Mouse (Mus musculus): Measurements from ENCODE around the gene Ptpn5. TPM values are rescaled to one million over a fixed set of nuclear protein-coding genes. Genes with fewer than 3 reads are reported as not detected.

Gene Ptpn5
- 2.1 and 2.3 TPM in 2 replicates for polyA plus RNA-seq (2014; fragmentation: Nextera tagmentation; extraction: Ambion mirVana)

DNA sequence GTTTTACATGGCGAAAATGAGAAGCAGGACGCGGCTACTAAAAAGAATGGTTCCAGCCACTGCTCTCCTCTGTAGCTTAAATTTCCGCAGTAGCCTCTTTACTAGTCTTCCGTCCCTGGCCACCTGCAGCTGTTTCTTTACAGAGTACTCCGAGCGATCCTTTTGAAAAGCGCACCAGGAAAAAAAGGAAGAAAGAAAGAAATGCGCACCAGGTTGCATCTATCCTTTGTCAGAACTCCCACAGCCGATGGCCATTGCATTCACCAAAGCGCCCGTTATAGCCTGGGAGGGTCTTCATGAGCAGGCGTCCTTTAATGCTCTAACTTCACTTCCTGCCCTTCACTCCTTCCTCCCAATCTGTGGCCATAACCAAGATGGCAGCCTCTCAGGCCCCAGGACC, at the start of gene Ptpn5:
Ptpn5 (minus strand) TSS at position 354 of the 400 bp plus-strand sequence.
- DNase-seq (ENCODE audit: low spot score) (no peak), ATAC-seq (replicated peaks; ENCODE audit: low FRiP score, low TSS enrichment, low read depth) (no peak)
- WGBS = 14% methylated on average over 13 of the region's 13 CpGs
- H3K27ac ChIP-seq (ENCODE audit: low read depth) = no peak within 1 kb of the TSS
- peak within 1 kb of the TSS; percentile 51 for H3K4me3 ChIP-seq (ENCODE audit: low read depth, low read length)
- no peaks in the 10 kb centered on the region for H3K9me3 ChIP-seq (ENCODE audit: control insufficient read depth, low read length)
- peaks cover 5% of the 10 kb centered on the region for H3K4me1 ChIP-seq (replicated peaks; ENCODE audit: control insufficient read depth, insufficient read depth, low read length)
- H3K9ac ChIP-seq (ENCODE audit: low read length) = peak within 1 kb of the TSS; percentile 45; the same call in 1 of the 2 replicates
- peaks cover 56% of the 10 kb centered on the region for H3K27me3 ChIP-seq (replicated peaks; ENCODE audit: control insufficient read depth, insufficient read depth, low read length)
- peak within 1 kb of the TSS; percentile 100 for H3K4me2 ChIP-seq (ENCODE audit: low read length)
- H3K36me3 ChIP-seq (ENCODE audit: control insufficient read depth, insufficient read depth, low read length) = no peaks in the 10 kb centered on the region

DNA sequence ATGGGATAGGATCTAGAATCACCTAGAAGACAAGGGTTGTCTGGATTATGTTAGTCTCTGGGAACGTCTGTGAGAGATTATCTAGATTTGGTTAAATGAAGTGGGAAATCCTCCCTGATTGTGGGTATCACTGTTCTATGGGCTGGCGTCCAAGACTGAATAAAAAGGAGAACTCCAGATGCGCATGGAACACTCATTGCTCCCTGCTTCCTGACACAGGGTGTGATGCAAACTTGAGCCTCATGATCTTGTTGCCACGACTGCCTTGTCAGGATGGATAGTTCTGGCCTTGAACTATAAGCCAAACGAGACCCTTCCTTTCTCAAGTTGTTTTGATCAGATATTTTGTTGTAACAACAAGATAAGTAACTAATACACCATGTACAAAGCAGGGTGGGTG, 37.3 kb upstream of the Ptpn5 start:
- ATAC-seq (replicated peaks; ENCODE audit: low FRiP score, low TSS enrichment, low read depth) (no peak), DNase-seq (ENCODE audit: low spot score) (peak; percentile 15)
- Histone ChIP-seq H3K4me2 (ENCODE audit: low read length) (no peak overlapping the region), H3K4me3 (ENCODE audit: low read depth, low read length) (no peak overlapping the region), H3K27me3 (replicated peaks; ENCODE audit: control insufficient read depth, insufficient read depth, low read length) (no peaks in the 10 kb centered on the region), H3K27ac (ENCODE audit: low read depth) (no peak overlapping the region), H3K9ac (ENCODE audit: low read length) (no peak overlapping the region), H3K9me3 (ENCODE audit: control insufficient read depth, low read length) (no peaks in the 10 kb centered on the region), H3K4me1 (replicated peaks; ENCODE audit: control insufficient read depth, insufficient read depth, low read length) (no peaks in the 10 kb centered on the region), H3K36me3 (ENCODE audit: control insufficient read depth, insufficient read depth, low read length) (no peaks in the 10 kb centered on the region)
- 74% methylated on average over 5 of the region's 5 CpGs for WGBS

DNA sequence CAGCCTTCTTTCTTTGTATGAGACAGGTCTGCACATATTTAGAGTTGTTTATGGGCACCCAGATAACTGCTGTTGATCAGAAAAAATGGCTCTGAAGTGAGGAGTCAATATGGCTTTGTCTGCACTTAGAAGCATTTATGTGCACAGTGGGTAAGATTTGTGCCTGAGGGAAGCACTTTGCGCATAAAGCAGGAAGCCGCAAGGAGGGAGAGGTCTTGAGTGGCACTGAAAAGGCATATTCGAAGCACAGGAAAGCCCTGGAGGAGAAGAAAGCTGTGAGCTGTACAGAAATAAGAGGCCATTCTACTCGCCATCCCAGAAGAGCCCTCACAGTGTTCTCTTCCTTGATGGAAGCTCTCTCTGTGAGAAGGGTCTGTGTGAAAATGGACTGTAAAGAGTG, 31.5 kb upstream of the Ptpn5 start:
- Histone ChIP-seq H3K9me3 (ENCODE audit: control insufficient read depth, low read length) (no peaks in the 10 kb centered on the region), H3K4me2 (ENCODE audit: low read length) (no peak overlapping the region), H3K36me3 (ENCODE audit: control insufficient read depth, insufficient read depth, low read length) (no peaks in the 10 kb centered on the region), H3K27me3 (replicated peaks; ENCODE audit: control insufficient read depth, insufficient read depth, low read length) (no peaks in the 10 kb centered on the region), H3K4me3 (ENCODE audit: low read depth, low read length) (no peak overlapping the region), H3K27ac (ENCODE audit: low read depth) (no peak overlapping the region), H3K9ac (ENCODE audit: low read length) (no peak overlapping the region), H3K4me1 (replicated peaks; ENCODE audit: control insufficient read depth, insufficient read depth, low read length) (no peaks in the 10 kb centered on the region)
- WGBS = 73% methylated on average over 4 of the region's 4 CpGs
- no peak for ATAC-seq (replicated peaks; ENCODE audit: low FRiP score, low TSS enrichment, low read depth)
- DNase-seq (ENCODE audit: low spot score) = peak; percentile 25

DNA sequence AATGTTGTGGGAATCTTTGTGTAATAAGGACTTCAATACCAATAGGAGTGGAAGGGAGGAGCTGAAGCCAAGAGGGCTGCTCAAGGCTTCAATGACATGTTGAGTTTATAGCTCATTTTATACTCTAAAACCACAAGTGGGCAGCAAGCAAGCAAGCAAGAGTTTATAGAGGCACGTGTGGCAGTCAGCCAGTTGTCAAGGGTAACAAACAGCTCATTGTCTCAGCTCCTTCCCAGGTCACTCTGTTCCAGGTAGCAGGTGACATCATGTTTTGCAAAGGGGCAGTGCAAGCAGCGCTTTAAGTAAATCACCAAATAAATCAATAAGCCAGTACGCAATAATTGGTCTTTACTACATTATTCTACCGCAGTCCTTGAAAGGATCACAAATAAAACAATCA, 29.7 kb upstream of the Ptpn5 start:
- Histone ChIP-seq H3K4me2 (ENCODE audit: low read length) (no peak overlapping the region), H3K36me3 (ENCODE audit: control insufficient read depth, insufficient read depth, low read length) (no peaks in the 10 kb centered on the region), H3K9ac (ENCODE audit: low read length) (no peak overlapping the region), H3K4me3 (ENCODE audit: low read depth, low read length) (no peak overlapping the region), H3K27me3 (replicated peaks; ENCODE audit: control insufficient read depth, insufficient read depth, low read length) (no peaks in the 10 kb centered on the region), H3K27ac (ENCODE audit: low read depth) (no peak overlapping the region), H3K9me3 (ENCODE audit: control insufficient read depth, low read length) (no peaks in the 10 kb centered on the region), H3K4me1 (replicated peaks; ENCODE audit: control insufficient read depth, insufficient read depth, low read length) (no peaks in the 10 kb centered on the region)
- 0 out of 2 replicates have a peak, but pooled peaks have one; percentile 43 for ATAC-seq (replicated peaks; ENCODE audit: low FRiP score, low TSS enrichment, low read depth)
- peak; percentile 47 for DNase-seq (ENCODE audit: low spot score)
- 67% methylated on average over 4 of the region's 4 CpGs for WGBS

DNA sequence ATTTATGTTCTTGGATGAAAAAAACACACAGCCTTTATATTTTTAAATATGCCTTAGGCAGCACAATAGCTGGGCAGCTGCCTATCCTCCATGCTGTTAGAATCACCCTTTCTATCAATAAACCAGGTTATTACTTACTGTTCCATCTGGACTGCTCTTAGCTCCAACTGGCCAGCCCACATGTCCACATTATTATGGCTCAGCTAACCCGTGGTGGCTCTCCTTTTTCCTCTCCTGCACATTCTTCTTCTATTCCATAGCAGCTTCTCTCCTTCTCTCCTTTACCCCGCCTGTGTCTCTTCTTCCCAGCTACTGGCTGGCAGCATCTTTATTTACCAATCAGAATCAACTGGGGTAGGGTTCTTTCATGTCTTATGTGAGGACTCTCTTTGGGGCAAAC, 25.0 kb upstream of the Ptpn5 start:
- no peaks in the 10 kb centered on the region for H3K27me3 ChIP-seq (replicated peaks; ENCODE audit: control insufficient read depth, insufficient read depth, low read length)
- no peak overlapping the region for H3K4me3 ChIP-seq (ENCODE audit: low read depth, low read length)
- H3K36me3 ChIP-seq (ENCODE audit: control insufficient read depth, insufficient read depth, low read length) = no peaks in the 10 kb centered on the region
- no peaks in the 10 kb centered on the region for H3K9me3 ChIP-seq (ENCODE audit: control insufficient read depth, low read length)
- ATAC-seq (replicated peaks; ENCODE audit: low FRiP score, low TSS enrichment, low read depth) = no peak
- no peaks in the 10 kb centered on the region for H3K4me1 ChIP-seq (replicated peaks; ENCODE audit: control insufficient read depth, insufficient read depth, low read length)
- peak; percentile 9 for DNase-seq (ENCODE audit: low spot score)
- no peak overlapping the region for H3K9ac ChIP-seq (ENCODE audit: low read length)
- H3K4me2 ChIP-seq (ENCODE audit: low read length) = no peak overlapping the region
- WGBS = 52% methylated on average over 2 of the region's 2 CpGs
- H3K27ac ChIP-seq (ENCODE audit: low read depth) = no peak overlapping the region

DNA sequence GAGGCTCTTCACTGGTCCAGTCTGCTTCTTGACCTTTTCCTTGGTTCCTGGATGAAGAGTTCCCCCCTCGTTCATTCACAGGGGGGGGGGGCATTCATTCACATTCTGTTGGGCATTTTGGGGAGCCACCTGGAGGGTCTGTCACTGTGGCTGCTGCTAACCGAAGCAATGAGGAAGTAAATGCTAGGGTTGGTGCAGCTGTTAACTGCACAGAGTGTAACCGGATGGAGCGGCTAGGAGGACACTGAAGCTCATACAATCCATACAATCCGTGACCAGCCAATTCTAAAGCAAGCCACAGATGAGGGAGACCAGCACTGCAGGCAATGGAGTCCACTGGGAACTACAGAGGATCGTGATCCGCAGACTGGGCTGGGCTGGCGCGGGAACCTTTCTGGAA, 24.3 kb upstream of the Ptpn5 start:
- Histone ChIP-seq H3K9ac (ENCODE audit: low read length) (no peak overlapping the region), H3K36me3 (ENCODE audit: control insufficient read depth, insufficient read depth, low read length) (no peaks in the 10 kb centered on the region), H3K27ac (ENCODE audit: low read depth) (no peak overlapping the region), H3K4me3 (ENCODE audit: low read depth, low read length) (no peak overlapping the region), H3K4me2 (ENCODE audit: low read length) (no peak overlapping the region), H3K9me3 (ENCODE audit: control insufficient read depth, low read length) (no peaks in the 10 kb centered on the region), H3K4me1 (replicated peaks; ENCODE audit: control insufficient read depth, insufficient read depth, low read length) (no peaks in the 10 kb centered on the region), H3K27me3 (replicated peaks; ENCODE audit: control insufficient read depth, insufficient read depth, low read length) (no peaks in the 10 kb centered on the region)
- ATAC-seq (replicated peaks; ENCODE audit: low FRiP score, low TSS enrichment, low read depth) = no peak
- 88% methylated on average over 9 of the region's 9 CpGs for WGBS
- DNase-seq (ENCODE audit: low spot score) = peak; percentile 37

DNA sequence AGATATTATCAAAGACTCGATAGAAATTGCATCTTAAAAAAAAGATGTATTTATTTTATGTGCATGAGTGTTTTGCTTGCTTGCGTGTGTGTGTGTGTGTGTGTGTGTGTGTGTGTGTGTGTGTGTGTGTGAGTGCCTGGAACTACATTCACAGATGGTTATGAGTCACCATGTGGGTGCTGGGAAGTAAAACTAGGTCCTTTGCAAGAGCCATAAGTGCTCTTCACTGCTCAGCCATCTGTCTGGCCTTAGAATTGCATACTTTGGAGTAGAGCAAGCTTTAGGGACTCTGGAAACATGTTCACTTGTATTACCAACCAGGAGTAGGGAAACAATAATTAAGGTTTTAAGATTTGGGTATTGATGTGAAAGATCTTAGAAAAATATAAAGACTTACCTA, 22.4 kb upstream of the Ptpn5 start:
- ATAC-seq (replicated peaks; ENCODE audit: low FRiP score, low TSS enrichment, low read depth) = no peak
- H3K36me3 ChIP-seq (ENCODE audit: control insufficient read depth, insufficient read depth, low read length) = no peaks in the 10 kb centered on the region
- 92% methylated on average over 2 of the region's 2 CpGs for WGBS
- H3K9me3 ChIP-seq (ENCODE audit: control insufficient read depth, low read length) = no peaks in the 10 kb centered on the region
- H3K4me2 ChIP-seq (ENCODE audit: low read length) = no peak overlapping the region
- no peak for DNase-seq (ENCODE audit: low spot score)
- H3K27ac ChIP-seq (ENCODE audit: low read depth) = no peak overlapping the region
- no peak overlapping the region for H3K9ac ChIP-seq (ENCODE audit: low read length)
- no peaks in the 10 kb centered on the region for H3K4me1 ChIP-seq (replicated peaks; ENCODE audit: control insufficient read depth, insufficient read depth, low read length)
- no peaks in the 10 kb centered on the region for H3K27me3 ChIP-seq (replicated peaks; ENCODE audit: control insufficient read depth, insufficient read depth, low read length)
- no peak overlapping the region for H3K4me3 ChIP-seq (ENCODE audit: low read depth, low read length)

DNA sequence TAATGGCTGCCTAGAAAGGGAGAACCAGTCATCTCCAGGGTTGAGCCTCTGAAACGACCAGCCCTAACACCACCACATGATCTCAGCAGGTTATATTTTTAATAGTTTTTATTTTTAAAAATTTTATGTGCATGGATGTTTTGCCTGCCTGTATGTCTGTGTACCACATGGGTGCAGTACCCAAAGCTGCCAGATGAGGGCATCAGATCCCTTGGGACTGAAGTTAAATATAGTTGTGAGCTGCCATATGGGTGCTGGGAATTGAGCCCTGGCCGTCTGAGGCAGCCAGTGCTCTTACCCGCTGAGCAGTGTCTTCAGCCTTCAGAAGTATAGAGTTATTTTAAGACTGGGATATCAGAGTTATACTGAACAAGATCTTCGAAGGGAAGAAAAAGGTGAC, 21.9 kb upstream of the Ptpn5 start:
- Histone ChIP-seq H3K27me3 (replicated peaks; ENCODE audit: control insufficient read depth, insufficient read depth, low read length) (no peaks in the 10 kb centered on the region), H3K9me3 (ENCODE audit: control insufficient read depth, low read length) (no peaks in the 10 kb centered on the region), H3K36me3 (ENCODE audit: control insufficient read depth, insufficient read depth, low read length) (no peaks in the 10 kb centered on the region), H3K4me2 (ENCODE audit: low read length) (no peak overlapping the region), H3K9ac (ENCODE audit: low read length) (no peak overlapping the region), H3K4me3 (ENCODE audit: low read depth, low read length) (no peak overlapping the region), H3K4me1 (replicated peaks; ENCODE audit: control insufficient read depth, insufficient read depth, low read length) (no peaks in the 10 kb centered on the region), H3K27ac (ENCODE audit: low read depth) (no peak overlapping the region)
- ATAC-seq (replicated peaks; ENCODE audit: low FRiP score, low TSS enrichment, low read depth) = no peak
- WGBS = 94% methylated on average over 4 of the region's 4 CpGs
- DNase-seq (ENCODE audit: low spot score) = no peak

DNA sequence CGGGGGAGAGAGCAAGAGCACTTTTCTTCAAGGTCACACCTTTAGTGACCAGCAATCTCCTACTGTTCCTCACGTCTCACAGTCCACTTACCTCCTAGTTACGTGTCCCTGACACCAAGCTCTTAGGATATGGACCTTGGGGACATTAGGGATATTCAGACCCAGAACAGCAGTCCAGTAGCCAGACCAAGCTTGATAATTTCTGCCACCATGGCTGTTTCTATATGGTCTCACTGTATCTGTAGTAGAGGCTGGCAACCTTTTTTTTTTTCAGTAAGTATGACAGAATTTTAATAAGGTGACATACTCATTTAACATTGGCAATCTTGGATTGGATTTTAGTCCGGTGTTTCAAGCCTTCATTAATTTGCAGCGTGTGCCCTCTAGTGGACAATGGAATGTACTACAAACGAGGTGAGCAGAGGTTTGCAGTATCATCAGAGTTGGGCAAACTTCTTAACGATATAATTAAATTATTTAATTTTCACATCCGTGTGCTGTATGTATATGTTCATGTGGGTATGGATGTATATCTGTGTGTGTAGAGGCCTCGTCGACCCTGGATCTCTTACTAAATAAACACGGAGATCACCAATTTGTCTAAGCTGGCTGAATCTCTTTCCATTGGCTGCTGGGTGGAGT, 17.1 kb upstream of the Ptpn5 start:
- H3K4me3 ChIP-seq (ENCODE audit: low read depth, low read length) = no peak overlapping the region
- peak overlapping the region; percentile 30; the same call in 1 of the 2 replicates for H3K4me2 ChIP-seq (ENCODE audit: low read length)
- no peak overlapping the region for H3K27ac ChIP-seq (ENCODE audit: low read depth)
- no peaks in the 10 kb centered on the region for H3K9me3 ChIP-seq (ENCODE audit: control insufficient read depth, low read length)
- WGBS = 15% methylated on average over 11 of the region's 11 CpGs
- ATAC-seq (replicated peaks; ENCODE audit: low FRiP score, low TSS enrichment, low read depth) (0 out of 2 replicates have a peak, but pooled peaks have one; percentile 58), DNase-seq (ENCODE audit: low spot score) (no peak)
- no peaks in the 10 kb centered on the region for H3K27me3 ChIP-seq (replicated peaks; ENCODE audit: control insufficient read depth, insufficient read depth, low read length)
- H3K4me1 ChIP-seq (replicated peaks; ENCODE audit: control insufficient read depth, insufficient read depth, low read length) = no peaks in the 10 kb centered on the region
- H3K36me3 ChIP-seq (ENCODE audit: control insufficient read depth, insufficient read depth, low read length) = no peaks in the 10 kb centered on the region
- H3K9ac ChIP-seq (ENCODE audit: low read length) = no peak overlapping the region

Measured in intestine, embryonic 14.5 days (tissue).